Mouse (Mus musculus) subcutaneous adipose tissue, adult 2 months (tissue): Measurements from ENCODE around the gene Gm21293. TPM values are rescaled to one million over a fixed set of nuclear protein-coding genes. Genes with fewer than 3 reads are reported as not detected.

Experiments used
- polyA plus RNA-seq: library from polyadenylated mRNA; depleted of rRNA; stranded (reverse); fragments of >200 nt; gene quantifications from 2 replicates; pipeline ENCODE4 v1.2.3, GENCODE M21; 2012; ENCODE audit warnings: low replicate concordance; rRNA removed

The Gm21293 gene
- polyA plus RNA-seq: not detected in 2 replicates

GRCm38 (mm10) chr10:104142687-104143086 lies at the start of gene Gm21293:
TSS of gene Gm21293 (plus strand) at chr10:104142987.

DNA sequence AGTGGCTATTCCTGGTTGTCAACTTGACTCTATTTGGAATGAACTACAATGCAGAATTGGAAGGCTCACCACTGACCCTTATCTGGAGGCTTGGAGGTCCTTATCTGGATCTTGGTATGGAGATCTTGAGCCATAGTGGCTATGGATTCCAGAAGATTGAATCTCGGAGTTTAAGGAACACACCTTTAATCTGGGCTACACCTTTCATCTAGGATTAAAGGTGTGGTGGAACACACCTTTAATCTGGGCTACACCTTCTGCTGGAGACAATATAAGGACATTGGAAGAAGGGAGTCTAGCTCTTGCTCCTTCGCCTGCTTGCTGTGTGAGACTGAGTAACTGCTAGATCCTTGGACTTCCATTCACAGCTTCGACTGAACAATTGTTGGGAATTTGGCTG lies 8.4 kb downstream of the Gm21293 start, which contains the start of gene Gm6763:
Gene Gm6763, plus strand, starts transcription at position 301 of the 400 bp plus-strand sequence.

GRCm38 (mm10) chr10:104159706-104160105 lies 16.9 kb downstream of the Gm21293 start, which contains the start of gene Gm8764:
TSS of gene Gm8764 (plus strand) at chr10:104160006.

DNA sequence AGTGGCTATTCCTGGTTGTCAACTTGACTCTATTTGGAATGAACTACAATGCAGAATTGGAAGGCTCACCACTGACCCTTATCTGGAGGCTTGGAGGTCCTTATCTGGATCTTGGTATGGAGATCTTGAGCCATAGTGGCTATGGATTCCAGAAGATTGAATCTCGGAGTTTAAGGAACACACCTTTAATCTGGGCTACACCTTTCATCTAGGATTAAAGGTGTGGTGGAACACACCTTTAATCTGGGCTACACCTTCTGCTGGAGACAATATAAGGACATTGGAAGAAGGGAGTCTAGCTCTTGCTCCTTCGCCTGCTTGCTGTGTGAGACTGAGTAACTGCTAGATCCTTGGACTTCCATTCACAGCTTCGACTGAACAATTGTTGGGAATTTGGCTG lies 25.4 kb downstream of the Gm21293 start, which contains the start of gene Gm21304:
Gene Gm21304, plus strand, starts transcription at position 301 of the 400 bp plus-strand sequence.

GRCm38 (mm10) chr10:104176724-104177123 lies 33.9 kb downstream of the Gm21293 start, which contains the start of gene Gm21312:
TSS of gene Gm21312 (plus strand) at chr10:104177024.

GRCm38 (mm10) chr10:104185233-104185632 lies 42.4 kb downstream of the Gm21293 start, which contains the start of gene Gm20765:
TSS of gene Gm20765 (plus strand) at chr10:104185533.

GRCm38 (mm10) chr10:104193742-104194141 lies 51.0 kb downstream of the Gm21293 start, which contains the start of gene Gm4340:
TSS of gene Gm4340 (plus strand) at chr10:104194042.

Other genes starting within 250 kb of the Gm21293 start
- gene Gm6763, start 8.5 kb downstream of the Gm21293 start, polyA plus RNA-seq: not detected in 2 replicates
- not detected in 2 replicates for gene Gm8764, start 17.0 kb downstream of the Gm21293 start, polyA plus RNA-seq
- gene Gm21304, start 25.5 kb downstream of the Gm21293 start, polyA plus RNA-seq: not detected in 2 replicates
- gene Gm21312, start 34.0 kb downstream of the Gm21293 start, polyA plus RNA-seq: not detected in 2 replicates
- gene Gm20765, start 42.5 kb downstream of the Gm21293 start, polyA plus RNA-seq: not detected in 2 replicates
- not detected in 2 replicates for gene Gm4340, start 51.1 kb downstream of the Gm21293 start, polyA plus RNA-seq